Mouse (Mus musculus): ENCODE data around the gene Tnnc2. TPM values are rescaled to one million over a fixed set of nuclear protein-coding genes. Genes with fewer than 3 reads are reported as not detected.

Tnnc2 gene
- polyA plus RNA-seq, 1 experiment = not detected

- Histone ChIP-seq H3K27me3 (ENCODE audit: control insufficient read depth, insufficient read depth, low read length) (no peaks in the 10 kb centered on the region), H3K4me1 (ENCODE audit: control insufficient read depth, insufficient read depth, insufficient read length) (no peaks in the 10 kb centered on the region; the same call in 1 of the 2 replicates), H3K36me3 (ENCODE audit: control insufficient read depth, insufficient read depth, low read length) (no peaks in the 10 kb centered on the region), H3K27ac (ENCODE audit: insufficient read depth, low read length) (no peak overlapping the region), H3K4me3 (ENCODE audit: extremely low read depth, insufficient read depth, insufficient read length) (no peak overlapping the region)
- no peak for TF ChIP-seq CTCF (IDR thresholded peaks at IDR 0.05; ENCODE audit: extremely low read depth, insufficient read depth, insufficient read length, insufficient replicate concordance)
- DNase-seq (ENCODE audit: low read depth in 1 of 2, low spot score in 2 of 2) = no peak
- 72% methylated on average over 5 of the region's 5 CpGs for whole genome bisulfite sequencing
Measured at GRCm38 (mm10) chr2:164773989-164774364, 5.8 kb downstream of the Tnnc2 start.

- 85% methylated on average over 14 of the region's 14 CpGs for WGBS
- DNase-seq (ENCODE audit: low read depth in 1 of 2, low spot score in 2 of 2) = no peak
- H3K4me3 ChIP-seq (ENCODE audit: extremely low read depth, insufficient read depth, insufficient read length) = no peak overlapping the region
- no peak for TF ChIP-seq POLR2A (IDR thresholded peaks at IDR 0.05; ENCODE audit: low read depth, low read length)
- no peak for TF ChIP-seq CTCF (IDR thresholded peaks at IDR 0.05; ENCODE audit: extremely low read depth, insufficient read depth, insufficient read length, insufficient replicate concordance)
- 0 out of 2 replicates have a peak overlapping the region, but pooled peaks have one; percentile 2 for H3K27ac ChIP-seq (ENCODE audit: insufficient read depth, low read length)
- H3K27me3 ChIP-seq (ENCODE audit: control insufficient read depth, insufficient read depth, low read length) = no peaks in the 10 kb centered on the region
- H3K36me3 ChIP-seq (ENCODE audit: control insufficient read depth, insufficient read depth, low read length) = no peaks in the 10 kb centered on the region
- H3K4me1 ChIP-seq (ENCODE audit: control insufficient read depth, insufficient read depth, insufficient read length) = no peaks in the 10 kb centered on the region; the same call in 1 of the 2 replicates
Measured at GRCm38 (mm10) chr2:164773229-164773988, 6.4 kb downstream of the Tnnc2 start.

GRCm38 (mm10) chr2:164771123-164771522 is 8.6 kb downstream of the Tnnc2 start:
- DNase-seq (ENCODE audit: low read depth in 1 of 2, low spot score in 2 of 2) = no peak
- Histone ChIP-seq H3K4me1 (ENCODE audit: control insufficient read depth, insufficient read depth, insufficient read length) (no peaks in the 10 kb centered on the region; the same call in 1 of the 2 replicates), H3K4me3 (ENCODE audit: extremely low read depth, insufficient read depth, insufficient read length) (0 out of 2 replicates have a peak overlapping the region, but pooled peaks have one; percentile 4), H3K27me3 (ENCODE audit: control insufficient read depth, insufficient read depth, low read length) (no peaks in the 10 kb centered on the region), H3K36me3 (ENCODE audit: control insufficient read depth, insufficient read depth, low read length) (peaks cover 7% of the 10 kb centered on the region), H3K27ac (ENCODE audit: insufficient read depth, low read length) (no peak overlapping the region)
- 76% methylated on average over 8 of the region's 8 CpGs for WGBS
- TF ChIP-seq CTCF (IDR thresholded peaks at IDR 0.05; ENCODE audit: extremely low read depth, insufficient read depth, insufficient read length, insufficient replicate concordance) = no peak
- no peak for TF ChIP-seq POLR2A (IDR thresholded peaks at IDR 0.05; ENCODE audit: low read depth, low read length)

GRCm38 (mm10) chr2:164770279-164770678 is 9.5 kb downstream of the Tnnc2 start:
- no peak for TF ChIP-seq CTCF (IDR thresholded peaks at IDR 0.05; ENCODE audit: extremely low read depth, insufficient read depth, insufficient read length, insufficient replicate concordance)
- TF ChIP-seq POLR2A (IDR thresholded peaks at IDR 0.05; ENCODE audit: low read depth, low read length) = no peak
- DNase-seq (ENCODE audit: low read depth in 1 of 2, low spot score in 2 of 2) = no peak
- Histone ChIP-seq H3K27ac (ENCODE audit: insufficient read depth, low read length) (no peak overlapping the region), H3K27me3 (ENCODE audit: control insufficient read depth, insufficient read depth, low read length) (no peaks in the 10 kb centered on the region), H3K36me3 (ENCODE audit: control insufficient read depth, insufficient read depth, low read length) (peaks cover 7% of the 10 kb centered on the region), H3K4me1 (ENCODE audit: control insufficient read depth, insufficient read depth, insufficient read length) (no peaks in the 10 kb centered on the region; the same call in 1 of the 2 replicates), H3K4me3 (ENCODE audit: extremely low read depth, insufficient read depth, insufficient read length) (peak overlapping the region; percentile 62; the same call in 1 of the 2 replicates)
- 3% methylated on average over 15 of the region's 15 CpGs for WGBS

- DNase-seq (ENCODE audit: low read depth in 1 of 2, low spot score in 2 of 2) = peak; percentile 94 to 98
- peak within 1 kb of the TSS; percentile 62 for H3K4me3 ChIP-seq (ENCODE audit: extremely low read depth, insufficient read depth, insufficient read length)
- 2% methylated on average over 53 of the region's 53 CpGs for WGBS
Measured at GRCm38 (mm10) chr2:164769258-164770037, 10.3 kb downstream of the Tnnc2 start, which contains the start of gene Ube2c. Gene Ube2c (plus strand): TSS chr2:164769898.

GRCm38 (mm10) chr2:164767812-164768540 is 11.8 kb downstream of the Tnnc2 start:
- Histone ChIP-seq H3K36me3 (ENCODE audit: control insufficient read depth, insufficient read depth, low read length) (peaks cover 11% of the 10 kb centered on the region), H3K27me3 (ENCODE audit: control insufficient read depth, insufficient read depth, low read length) (no peaks in the 10 kb centered on the region), H3K27ac (ENCODE audit: insufficient read depth, low read length) (no peak overlapping the region), H3K4me3 (ENCODE audit: extremely low read depth, insufficient read depth, insufficient read length) (no peak overlapping the region), H3K4me1 (ENCODE audit: control insufficient read depth, insufficient read depth, insufficient read length) (no peaks in the 10 kb centered on the region; the same call in 1 of the 2 replicates)
- 96% methylated on average over 15 of the region's 15 CpGs for whole genome bisulfite sequencing
- DNase-seq (ENCODE audit: low read depth in 1 of 2, low spot score in 2 of 2) = no peak
- TF ChIP-seq CTCF (IDR thresholded peaks at IDR 0.05; ENCODE audit: extremely low read depth, insufficient read depth, insufficient read length, insufficient replicate concordance) (no peak), POLR2A (IDR thresholded peaks at IDR 0.05; ENCODE audit: low read depth, low read length) (no peak)

More at GRCm38 (mm10) chr2:164769258-164770037, 10.3 kb downstream of the Tnnc2 start, which contains the start of gene Ube2c:
- Histone ChIP-seq H3K36me3 (ENCODE audit: control insufficient read depth, insufficient read depth, low read length) (peaks cover 11% of the 10 kb centered on the region), H3K27ac (ENCODE audit: insufficient read depth, low read length) (peak within 1 kb of the TSS; percentile 13; the same call in 1 of the 2 replicates), H3K27me3 (ENCODE audit: control insufficient read depth, insufficient read depth, low read length) (no peaks in the 10 kb centered on the region), H3K4me1 (ENCODE audit: control insufficient read depth, insufficient read depth, insufficient read length) (no peaks in the 10 kb centered on the region; the same call in 1 of the 2 replicates)
- no peak for TF ChIP-seq POLR2A (IDR thresholded peaks at IDR 0.05; ENCODE audit: low read depth, low read length)
- no peak; the same call in 1 of the 2 replicates for TF ChIP-seq CTCF (IDR thresholded peaks at IDR 0.05; ENCODE audit: extremely low read depth, insufficient read depth, insufficient read length, insufficient replicate concordance)

All from spleen, adult 2 months (tissue).